Mouse (Mus musculus): Measurements from ENCODE around the gene Itgb1bp1.

Itgb1bp1 gene

DNA sequence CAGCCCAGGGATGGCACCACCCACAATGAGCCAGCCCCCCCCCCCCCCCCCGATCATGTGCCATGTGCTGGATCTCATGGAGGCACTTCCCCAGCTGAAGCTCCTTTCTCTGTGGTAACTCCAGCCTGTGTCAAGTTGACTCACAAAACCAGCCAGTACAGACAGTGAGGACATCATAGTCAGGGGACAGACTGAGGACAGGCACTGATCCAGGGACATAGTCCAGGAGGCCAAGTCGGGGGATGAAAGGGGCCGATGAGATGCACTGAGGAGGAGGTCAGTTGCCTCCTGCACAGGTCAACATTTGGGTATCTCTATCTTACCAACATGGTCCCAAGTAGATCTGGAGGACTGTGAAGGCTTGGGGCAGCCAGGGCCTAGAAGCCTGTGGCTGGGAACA, 90.6 kb downstream of the Itgb1bp1 start:
- DNase-seq, result no peak

DNA sequence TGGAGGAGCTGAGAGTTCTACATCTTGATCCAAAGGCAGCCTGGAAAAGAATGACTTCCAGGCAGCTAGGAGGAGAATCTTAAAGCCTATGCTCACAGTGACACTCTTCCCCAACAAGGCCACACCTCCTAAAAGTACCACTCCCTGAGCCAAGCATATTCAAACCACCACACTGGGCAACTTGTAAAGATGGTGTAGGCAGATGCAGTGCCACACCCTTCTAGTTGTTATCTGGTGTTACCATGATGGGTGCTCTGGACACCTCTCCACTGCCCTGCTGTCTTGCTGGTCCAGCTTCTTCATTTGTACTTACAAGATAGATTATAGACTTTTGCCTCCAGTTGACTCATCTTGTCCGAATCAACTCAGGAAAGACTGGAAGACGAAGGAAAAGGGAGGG, 94.5 kb downstream of the Itgb1bp1 start:
- DNase-seq, result no peak
